Mouse (Mus musculus) liver, embryonic 13.5 days (tissue): ENCODE measurements at regions not wholly inside any gene's neighbourhood (a gene's known extent, or its start where the extent isn't known, plus 50 kb on each side); places are given as distances from the start of the nearest gene placed in this dataset.
A peak's percentile ranks its signal among the peaks of the same experiment; 100 is the strongest.

ENCODE experiments used
- ATAC-seq: fragments of 200-750 bp; cut with Nextera tagmentation; 2 replicates; pipeline ENCODE4 v1.8.0; 2017; ENCODE audit warnings: low read depth, mild to moderate bottlenecking, moderate number of reproducible peaks, moderate library complexity
- DNase-seq: peaks from one replicate; pipeline ENCODE4 v3.0.0; 2022
- H3K27ac ChIP-seq: fragments of 300-500 bp; sonication (generic); 2 replicates; pipeline ENCODE4 v1.5.1; 2015; ENCODE audit warnings: moderate library complexity, mild to moderate bottlenecking, inconsistent platforms
- H3K27me3 ChIP-seq: fragments of 300-500 bp; sonication (generic); 2 replicates; pipeline ENCODE4 v1.6.1; 2015; ENCODE audit warnings: mild to moderate bottlenecking, inconsistent platforms
- H3K36me3 ChIP-seq: fragments of 300-500 bp; sonication (generic); 2 replicates; pipeline ENCODE4 v1.6.1; 2015; ENCODE audit warnings: mild to moderate bottlenecking, inconsistent platforms
- H3K4me1 ChIP-seq: fragments of 300-500 bp; sonication (generic); replicated peaks from 2 replicates; pipeline ENCODE4 v1.6.1; 2015; ENCODE audit warnings: inconsistent platforms
- H3K4me2 ChIP-seq: fragments of 300-500 bp; sonication (generic); 2 replicates; pipeline ENCODE4 v1.6.1; 2015; ENCODE audit warnings: inconsistent platforms, mild to moderate bottlenecking, moderate library complexity
- H3K4me3 ChIP-seq: fragments of 300-500 bp; sonication (generic); replicated peaks from 2 replicates; pipeline ENCODE4 v1.5.1; 2015; ENCODE audit warnings: mild to moderate bottlenecking, inconsistent platforms
- H3K9ac ChIP-seq: fragments of 300-500 bp; sonication (generic); 2 replicates; pipeline ENCODE4 v1.6.1; 2015; ENCODE audit warnings: mild to moderate bottlenecking, inconsistent platforms
- H3K9me3 ChIP-seq: fragments of 300-500 bp; sonication (generic); replicated peaks from 2 replicates; pipeline ENCODE4 v1.6.1; 2016; ENCODE audit warnings: inconsistent platforms
- WGBS: fragments of 180-500 bp; shearing (Covaris S2); methylation state at CpG from one replicate; pipeline ENCODE4 v1.1.7; 2015; ENCODE audit not compliant: insufficient replicate concordance; 5-methylcytosine and 5-hydroxymethylcytosine counted together

DNA sequence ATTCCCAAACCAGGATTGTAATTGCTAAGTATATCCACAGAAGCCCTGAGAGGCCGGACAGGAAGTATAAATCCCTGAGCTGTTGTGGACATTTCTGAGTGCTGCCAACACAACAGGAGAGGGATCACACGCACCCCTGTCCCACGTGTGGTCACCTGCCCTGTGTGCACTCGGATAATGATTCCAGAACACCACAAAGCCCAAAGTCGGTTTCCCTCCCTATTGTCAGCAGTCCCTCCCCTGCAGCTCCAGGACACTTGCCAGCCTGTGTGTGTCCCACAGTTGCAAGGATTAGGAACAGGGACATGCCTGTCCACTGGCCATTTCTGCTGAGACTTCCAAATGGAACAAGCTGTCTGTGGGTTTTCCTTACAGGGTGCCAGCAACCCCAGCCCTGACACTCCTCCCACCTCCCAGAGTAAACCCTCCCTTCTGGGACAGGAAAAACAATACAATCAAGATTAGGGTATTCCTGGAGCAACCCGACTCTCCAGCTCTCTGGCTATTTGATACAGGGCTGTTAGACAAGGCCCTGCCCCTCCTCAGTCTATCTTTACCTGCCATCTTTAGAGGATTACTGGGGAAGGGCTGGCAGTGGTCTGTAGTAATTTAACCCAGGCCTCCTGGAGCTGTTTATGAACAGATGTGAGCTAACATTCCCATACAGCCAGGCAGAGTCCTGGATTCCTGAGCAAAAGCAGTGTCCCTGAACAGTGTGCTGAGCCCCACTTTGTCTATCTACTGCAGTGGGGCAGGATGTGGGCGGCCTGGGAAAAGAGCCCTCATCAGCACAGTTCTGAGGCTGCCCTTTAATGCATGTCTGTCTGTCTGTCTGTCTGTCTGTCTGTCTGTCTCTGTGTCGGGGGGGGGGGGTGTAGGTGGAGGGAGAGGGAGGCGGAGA lies 323.8 kb downstream of the Sox4 start:
- 49% methylated on average over 9 of the region's 9 CpGs for WGBS
- no peak for DNase-seq
- no peak for ATAC-seq

GRCm38 (mm10) chr13:28628751-28629150 lies 324.8 kb downstream of the Sox4 start:
- DNase-seq (no peak), ATAC-seq (no peak)
- Histone ChIP-seq H3K36me3 (no peaks in the 10 kb centered on the region), H3K9ac (no peak overlapping the region), H3K4me2 (no peak overlapping the region), H3K27ac (no peak overlapping the region), H3K4me3 (no peak overlapping the region), H3K4me1 (peaks cover 14% of the 10 kb centered on the region), H3K9me3 (no peaks in the 10 kb centered on the region), H3K27me3 (no peaks in the 10 kb centered on the region)
- 60% methylated on average over 8 of the region's 8 CpGs for WGBS

More for the DNA sequence above, 323.8 kb downstream of the Sox4 start:
- H3K9ac ChIP-seq, result no peak overlapping the region
- no peaks in the 10 kb centered on the region for H3K9me3 ChIP-seq
- no peak overlapping the region for H3K4me3 ChIP-seq
- no peak overlapping the region for H3K4me2 ChIP-seq
- H3K36me3 ChIP-seq, result no peaks in the 10 kb centered on the region
- H3K27ac ChIP-seq, result no peak overlapping the region; the same call in 1 of the 2 replicates
- H3K4me1 ChIP-seq, result peaks cover 14% of the 10 kb centered on the region
- H3K27me3 ChIP-seq, result no peaks in the 10 kb centered on the region

DNA sequence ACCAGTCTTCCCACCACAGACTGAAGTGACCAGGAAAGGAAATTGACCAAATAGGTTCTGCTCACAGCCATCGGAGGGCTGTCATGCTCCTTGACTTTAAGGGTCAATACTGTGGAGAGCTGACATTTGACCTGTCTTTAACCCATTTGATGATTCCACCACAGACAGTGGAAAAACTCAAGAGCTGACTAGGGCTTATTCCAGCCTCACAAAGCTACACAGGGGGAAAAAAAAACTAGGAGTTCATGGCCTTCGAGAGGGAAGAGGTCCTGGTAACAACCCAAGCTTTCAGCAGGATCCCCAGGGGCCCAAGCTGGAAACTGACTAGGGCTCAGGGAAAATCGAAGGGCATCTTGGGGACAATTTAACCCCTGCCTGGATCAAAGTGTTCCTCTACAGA lies 334.6 kb downstream of the Sox4 start:
- H3K4me2 ChIP-seq, result no peak overlapping the region
- no peak for DNase-seq
- ATAC-seq, result no peak
- no peaks in the 10 kb centered on the region for H3K27me3 ChIP-seq
- WGBS, result 45% methylated on average over 3 of the region's 3 CpGs
- H3K4me1 ChIP-seq, result no peaks in the 10 kb centered on the region
- H3K9me3 ChIP-seq, result no peaks in the 10 kb centered on the region
- no peak overlapping the region for H3K27ac ChIP-seq
- no peak overlapping the region for H3K9ac ChIP-seq
- H3K4me3 ChIP-seq, result no peak overlapping the region
- H3K36me3 ChIP-seq, result no peaks in the 10 kb centered on the region

DNA sequence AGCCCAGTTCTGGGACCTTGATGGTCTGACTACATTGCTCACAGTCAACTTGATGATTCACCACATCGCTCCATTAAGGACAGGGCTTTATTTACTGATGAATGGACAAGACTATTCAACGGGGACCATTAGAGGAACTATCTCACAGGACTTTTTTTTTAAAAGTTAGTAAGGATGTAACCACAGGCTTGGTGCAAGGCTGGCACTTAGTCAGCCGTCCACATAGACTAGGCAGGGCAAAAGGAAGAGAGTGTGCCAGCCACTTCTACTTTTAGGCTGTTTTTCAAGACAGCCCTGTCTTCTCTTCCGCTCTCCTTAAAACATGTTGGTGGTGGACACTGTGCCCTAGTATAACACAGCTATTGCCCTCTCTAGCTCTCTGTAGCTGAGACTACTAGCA lies 336.0 kb downstream of the Sox4 start:
- no peak for DNase-seq
- H3K9ac ChIP-seq, result no peak overlapping the region
- no peak overlapping the region for H3K4me2 ChIP-seq
- no peak overlapping the region for H3K27ac ChIP-seq
- WGBS, result 66% methylated on average over 4 of the region's 4 CpGs
- no peaks in the 10 kb centered on the region for H3K9me3 ChIP-seq
- H3K36me3 ChIP-seq, result no peaks in the 10 kb centered on the region
- no peaks in the 10 kb centered on the region for H3K4me1 ChIP-seq
- peak; percentile 26; the same call in 1 of the 2 replicates for ATAC-seq
- H3K4me3 ChIP-seq, result no peak overlapping the region
- H3K27me3 ChIP-seq, result no peaks in the 10 kb centered on the region

DNA sequence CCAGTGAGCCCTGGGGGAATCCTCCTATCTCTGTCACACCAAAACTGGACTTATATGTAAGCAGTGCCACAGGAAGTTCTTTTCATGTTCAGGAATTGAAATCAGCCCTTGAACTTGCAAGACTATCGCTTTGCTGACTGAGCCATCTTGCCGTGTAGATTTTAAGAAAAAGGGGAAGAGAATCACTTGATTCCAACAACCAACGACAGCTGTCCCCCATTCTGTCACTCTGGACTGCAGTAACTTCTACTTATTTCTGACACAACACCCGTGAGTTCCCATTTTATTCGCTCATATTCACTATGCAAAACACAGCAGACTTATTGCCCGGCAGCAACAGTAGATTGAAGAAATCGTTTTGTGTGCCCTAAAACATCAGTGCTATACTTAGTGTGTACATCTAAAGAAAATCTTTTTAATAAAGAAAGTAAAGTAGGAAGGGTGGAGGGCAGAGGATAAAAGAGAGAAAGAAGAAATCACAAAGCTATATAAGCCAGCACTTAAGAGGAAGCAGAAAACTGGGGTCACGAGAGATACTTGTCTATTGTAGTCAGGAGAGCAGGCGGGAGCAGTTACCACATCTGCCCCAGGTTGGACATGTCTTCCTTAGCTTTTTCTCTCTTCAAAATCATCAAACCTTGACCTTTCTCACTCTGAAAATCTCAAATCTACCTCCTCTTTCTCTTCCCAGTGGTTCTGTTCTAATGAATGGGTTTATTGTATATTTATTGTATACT lies 336.7 kb downstream of the Sox4 start:
- WGBS, result 38% methylated on average over 9 of the region's 9 CpGs
- ATAC-seq, result no peak

DNA sequence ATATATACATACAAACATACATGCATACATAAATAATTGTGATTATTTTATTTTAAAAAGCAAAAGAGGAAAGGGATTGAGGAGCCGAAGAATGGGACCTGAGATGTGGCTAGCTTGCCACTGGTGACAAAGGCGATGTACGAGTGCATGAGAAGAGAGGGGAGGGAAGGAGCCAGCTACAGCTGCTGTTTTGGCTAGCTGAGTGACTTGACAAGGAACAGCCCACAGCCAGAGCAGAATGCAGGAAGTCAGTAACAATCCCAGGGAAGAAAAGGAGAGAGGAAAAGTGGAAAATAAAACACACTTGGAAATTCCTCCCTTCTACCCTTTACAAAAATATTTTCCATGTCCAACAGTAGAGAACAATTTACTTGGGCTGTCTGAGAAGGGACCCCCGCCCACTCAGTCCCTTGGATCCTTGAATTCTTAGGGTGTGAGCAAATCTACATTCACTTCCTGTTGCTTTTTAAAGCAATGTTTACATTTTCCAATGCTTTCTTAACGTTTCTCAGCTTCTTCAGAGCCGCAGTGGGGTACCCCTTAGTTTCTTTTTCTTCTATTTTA lies 345.9 kb downstream of the Sox4 start:
- Histone ChIP-seq H3K36me3 (no peaks in the 10 kb centered on the region), H3K27me3 (no peaks in the 10 kb centered on the region), H3K4me3 (no peak overlapping the region), H3K4me2 (no peak overlapping the region), H3K9me3 (no peaks in the 10 kb centered on the region), H3K9ac (no peak overlapping the region), H3K27ac (no peak overlapping the region), H3K4me1 (no peaks in the 10 kb centered on the region)
- WGBS, result 33% methylated on average over 6 of the region's 6 CpGs
- ATAC-seq (no peak), DNase-seq (no peak)

More for the DNA sequence above, 336.7 kb downstream of the Sox4 start:
- no peak for DNase-seq
- Histone ChIP-seq H3K27me3 (no peaks in the 10 kb centered on the region), H3K9me3 (no peaks in the 10 kb centered on the region), H3K9ac (no peak overlapping the region), H3K36me3 (no peaks in the 10 kb centered on the region), H3K4me1 (no peaks in the 10 kb centered on the region), H3K4me3 (no peak overlapping the region), H3K27ac (no peak overlapping the region), H3K4me2 (no peak overlapping the region)

- Histone ChIP-seq H3K4me3 (no peak overlapping the region), H3K36me3 (no peaks in the 10 kb centered on the region), H3K9ac (no peak overlapping the region), H3K4me1 (no peaks in the 10 kb centered on the region), H3K27ac (no peak overlapping the region), H3K4me2 (no peak overlapping the region), H3K9me3 (no peaks in the 10 kb centered on the region), H3K27me3 (no peaks in the 10 kb centered on the region)
- DNase-seq, result no peak
- 26% methylated on average over 1 of the region's 1 CpGs for WGBS
- ATAC-seq, result no peak
Observed at GRCm38 (mm10) chr13:28606651-28607050, 346.9 kb downstream of the Sox4 start.

- H3K9me3 ChIP-seq, result no peaks in the 10 kb centered on the region
Observed at GRCm38 (mm10) chr13:28605833-28606232, 347.7 kb downstream of the Sox4 start.

GRCm38 (mm10) chr13:28604016-28604415 lies 346.7 kb downstream of the Gm11361 start:
- Histone ChIP-seq H3K4me2 (no peak overlapping the region), H3K4me3 (no peak overlapping the region), H3K27ac (no peak overlapping the region), H3K4me1 (0 out of 2 replicates have a peak, but pooled peaks cover 4% of the 10 kb centered on the region), H3K9me3 (no peaks in the 10 kb centered on the region), H3K36me3 (no peaks in the 10 kb centered on the region), H3K27me3 (no peaks in the 10 kb centered on the region), H3K9ac (no peak overlapping the region)
- ATAC-seq, result no peak
- 58% methylated on average over 6 of the region's 6 CpGs for WGBS
- no peak for DNase-seq

More at GRCm38 (mm10) chr13:28605833-28606232, 347.7 kb downstream of the Sox4 start:
- Histone ChIP-seq H3K36me3 (no peaks in the 10 kb centered on the region), H3K9ac (no peak overlapping the region), H3K27me3 (no peaks in the 10 kb centered on the region), H3K27ac (no peak overlapping the region), H3K4me1 (0 out of 2 replicates have a peak, but pooled peaks cover 4% of the 10 kb centered on the region), H3K4me2 (no peak overlapping the region), H3K4me3 (no peak overlapping the region)
- ATAC-seq, result no peak
- no peak for DNase-seq
- WGBS, result 61% methylated on average over 1 of the region's 1 CpGs

- H3K27me3 ChIP-seq, result no peaks in the 10 kb centered on the region
- 0 out of 2 replicates have a peak, but pooled peaks cover 4% of the 10 kb centered on the region for H3K4me1 ChIP-seq
- WGBS, result 29% methylated on average over 5 of the region's 5 CpGs
- no peak overlapping the region for H3K9ac ChIP-seq
- no peak overlapping the region for H3K4me2 ChIP-seq
- H3K27ac ChIP-seq, result no peak overlapping the region
- DNase-seq, result no peak
- no peak for ATAC-seq
- H3K4me3 ChIP-seq, result no peak overlapping the region
- no peaks in the 10 kb centered on the region for H3K9me3 ChIP-seq
- no peaks in the 10 kb centered on the region for H3K36me3 ChIP-seq
Observed at GRCm38 (mm10) chr13:28600792-28601191, 343.5 kb downstream of the Gm11361 start.

GRCm38 (mm10) chr13:28596367-28596766 lies 339.0 kb downstream of the Gm11361 start:
- ATAC-seq, result no peak
- H3K27me3 ChIP-seq, result no peaks in the 10 kb centered on the region
- no peak overlapping the region for H3K9ac ChIP-seq
- no peak overlapping the region for H3K4me2 ChIP-seq
- no peak for DNase-seq
- no peak overlapping the region for H3K4me3 ChIP-seq
- no peak overlapping the region for H3K27ac ChIP-seq
- H3K9me3 ChIP-seq, result 0 out of 2 replicates have a peak, but pooled peaks cover 3% of the 10 kb centered on the region
- 68% methylated on average over 2 of the region's 2 CpGs for whole genome bisulfite sequencing
- H3K4me1 ChIP-seq, result 0 out of 2 replicates have a peak, but pooled peaks cover 3% of the 10 kb centered on the region
- H3K36me3 ChIP-seq, result no peaks in the 10 kb centered on the region
